Mouse (Mus musculus) hindbrain, postnatal 0 days (tissue): Measurements from ENCODE around the gene Lrch1. TPM values are rescaled to one million over a fixed set of nuclear protein-coding genes. Genes with fewer than 3 reads are reported as not detected.

Experiments used
- ATAC-seq: fragments of 200-750 bp; cut with Nextera tagmentation; 2 replicates; pipeline ENCODE4 v1.8.0; 2017; ENCODE audit warnings: mild to moderate bottlenecking, moderate TSS enrichment, moderate library complexity
- DNase-seq: peaks from one replicate; pipeline ENCODE4 v3.0.0-alpha.2; 2015; ENCODE audit warnings: low spot score
- H3K27ac ChIP-seq: fragments of 300-500 bp; sonication (generic); 2 replicates; pipeline ENCODE4 v1.5.1; 2014; ENCODE audit warnings: mild to moderate bottlenecking
- H3K27me3 ChIP-seq: fragments of 300-500 bp; sonication (generic); 2 replicates; pipeline ENCODE4 v1.6.1; 2014; ENCODE audit warnings: low read length, mixed read lengths; ENCODE audit not compliant: insufficient read depth
- H3K36me3 ChIP-seq: fragments of 300-500 bp; sonication (generic); 2 replicates; pipeline ENCODE4 v1.6.1; 2014; ENCODE audit warnings: low read length, mixed read lengths; ENCODE audit not compliant: insufficient read depth
- H3K4me1 ChIP-seq: fragments of 300-500 bp; sonication (generic); 2 replicates; pipeline ENCODE4 v1.6.1; 2014; ENCODE audit warnings: antibody characterized with exemption, low read length, mixed read lengths; ENCODE audit not compliant: insufficient read depth
- H3K4me2 ChIP-seq: fragments of 300-500 bp; sonication (generic); 2 replicates; pipeline ENCODE4 v1.6.1; 2014; ENCODE audit warnings: low read depth, mild to moderate bottlenecking, low read length, moderate library complexity, mixed read lengths
- H3K4me3 ChIP-seq: fragments of 300-500 bp; sonication (generic); 2 replicates; pipeline ENCODE4 v1.5.1; 2014; ENCODE audit warnings: low read length
- H3K9ac ChIP-seq: fragments of 300-500 bp; sonication (generic); replicated peaks from 2 replicates; pipeline ENCODE4 v1.6.1; 2014; ENCODE audit warnings: mild to moderate bottlenecking, low read length, moderate library complexity, mixed read lengths
- H3K9me3 ChIP-seq: fragments of 300-500 bp; sonication (generic); 2 replicates; pipeline ENCODE4 v1.6.1; 2016; ENCODE audit warnings: low read length, mixed read lengths
- CTCF ChIP-seq: IDR thresholded peaks from 2 replicates; pipeline ENCODE4 v1.5.1; 2016; ENCODE audit warnings: antibody characterized with exemption, control low read depth, low read depth
- WGBS: fragments of 180-500 bp; shearing (Covaris S2); extraction: QIAGEN DNeasy Blood & Tissue Kit; methylation state at CpG from one replicate; pipeline ENCODE4 v1.1.7; 2014; 5-methylcytosine and 5-hydroxymethylcytosine counted together
- polyA plus RNA-seq: library from polyadenylated mRNA; unstranded; fragments of >200 nt; fragmentation: Nextera tagmentation; extraction: Ambion mirVana; gene quantifications from 2 replicates; pipeline ENCODE4 v1.2.1, GENCODE M21; 2015
- total RNA-seq: library from RNA; depleted of rRNA; stranded (reverse); fragments of >200 nt; gene quantifications from 2 replicates; pipeline ENCODE4 v1.2.3, GENCODE M21; 2014

Lrch1 gene
- total and polyA plus RNA-seq, 2 experiments from 2014 or later, result 17.3 to 22.3 TPM

DNA sequence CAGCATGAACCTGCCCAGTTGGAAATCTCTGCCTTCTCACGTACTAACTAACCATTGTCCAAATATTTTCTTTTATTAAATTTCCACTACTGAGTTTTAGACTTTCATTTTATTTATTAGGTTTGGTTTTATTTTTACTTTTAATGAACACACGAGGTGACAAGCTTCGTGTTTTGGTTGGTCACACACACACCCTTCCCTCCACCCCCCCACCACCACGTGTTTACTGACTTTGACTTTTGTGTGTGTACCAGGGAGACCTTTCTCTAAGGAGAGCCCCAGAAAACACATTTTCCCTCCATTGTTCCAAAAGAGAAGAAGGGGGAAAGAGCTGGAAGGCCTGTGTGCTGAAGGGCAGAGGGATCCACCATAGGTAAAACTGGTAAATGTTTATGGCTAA lies 38.0 kb upstream of the Lrch1 start:
- no peak overlapping the region for H3K4me3 ChIP-seq
- H3K9ac ChIP-seq, result no peak overlapping the region
- no peak overlapping the region for H3K27ac ChIP-seq
- ATAC-seq, result no peak
- H3K9me3 ChIP-seq, result no peaks in the 10 kb centered on the region
- H3K36me3 ChIP-seq, result no peaks in the 10 kb centered on the region
- no peak for DNase-seq
- no peaks in the 10 kb centered on the region for H3K4me1 ChIP-seq
- WGBS, result 53% methylated on average over 4 of the region's 4 CpGs
- H3K4me2 ChIP-seq, result no peak overlapping the region
- no peaks in the 10 kb centered on the region for H3K27me3 ChIP-seq
- TF ChIP-seq CTCF, result no peak

DNA sequence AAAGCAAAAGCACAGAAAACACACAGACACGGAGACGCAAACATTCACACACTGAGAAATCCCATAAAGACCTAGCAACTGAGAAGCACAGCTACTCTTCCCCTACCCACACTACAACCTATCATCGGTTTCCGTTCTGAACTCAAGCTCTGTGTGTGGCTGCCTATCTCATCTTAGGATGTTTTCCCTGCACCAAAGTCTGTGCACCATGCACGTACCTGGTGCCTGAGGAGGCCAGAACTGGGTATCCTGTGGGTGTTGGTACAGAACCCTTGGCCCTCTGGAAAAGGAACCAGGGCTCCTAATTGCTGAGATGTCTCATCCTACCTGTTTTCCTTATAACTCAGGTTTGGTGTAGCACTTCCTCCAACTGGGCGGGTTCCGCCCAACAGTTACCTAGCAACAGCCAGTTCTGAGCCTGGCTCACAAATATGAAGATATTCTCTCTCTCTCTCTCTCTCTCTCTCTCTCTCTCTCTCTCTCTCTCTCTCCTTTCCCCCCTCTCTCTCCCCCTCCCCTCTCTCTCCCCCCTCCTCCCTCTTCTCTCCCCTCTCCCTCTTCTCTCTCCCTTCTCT lies 37.2 kb upstream of the Lrch1 start:
- Histone ChIP-seq H3K9me3 (no peaks in the 10 kb centered on the region), H3K27ac (no peak overlapping the region), H3K4me3 (no peak overlapping the region), H3K9ac (no peak overlapping the region), H3K36me3 (no peaks in the 10 kb centered on the region), H3K4me2 (no peak overlapping the region), H3K27me3 (no peaks in the 10 kb centered on the region), H3K4me1 (no peaks in the 10 kb centered on the region)
- DNase-seq, result no peak
- 73% methylated on average over 7 of the region's 7 CpGs for WGBS
- no peak for ATAC-seq
- TF ChIP-seq CTCF, result no peak

DNA sequence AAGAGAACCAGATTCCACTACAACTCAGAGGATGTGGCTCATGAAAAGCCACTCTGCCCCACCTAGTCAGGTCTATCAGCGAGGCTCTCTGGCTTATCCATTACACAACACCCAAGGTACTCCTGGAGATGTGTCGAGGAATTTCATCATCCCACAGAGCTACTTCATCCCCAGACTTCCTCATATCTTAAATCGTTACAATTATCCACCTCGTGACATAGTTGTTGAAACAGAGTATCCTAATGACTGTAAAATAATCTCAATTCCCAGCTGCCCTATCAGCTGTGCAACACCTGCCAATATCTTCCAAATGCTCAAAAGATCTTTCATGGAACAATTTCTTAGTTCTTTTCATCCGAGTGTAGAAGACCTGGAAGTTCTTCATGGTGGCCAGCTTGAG lies 35.4 kb upstream of the Lrch1 start:
- Histone ChIP-seq H3K4me1 (no peaks in the 10 kb centered on the region), H3K4me3 (no peak overlapping the region), H3K27me3 (no peaks in the 10 kb centered on the region), H3K9me3 (no peaks in the 10 kb centered on the region), H3K27ac (no peak overlapping the region), H3K9ac (no peak overlapping the region), H3K4me2 (no peak overlapping the region), H3K36me3 (no peaks in the 10 kb centered on the region)
- DNase-seq, result no peak
- no peak for ATAC-seq
- no peak for TF ChIP-seq CTCF
- 81% methylated on average over 5 of the region's 5 CpGs for WGBS

DNA sequence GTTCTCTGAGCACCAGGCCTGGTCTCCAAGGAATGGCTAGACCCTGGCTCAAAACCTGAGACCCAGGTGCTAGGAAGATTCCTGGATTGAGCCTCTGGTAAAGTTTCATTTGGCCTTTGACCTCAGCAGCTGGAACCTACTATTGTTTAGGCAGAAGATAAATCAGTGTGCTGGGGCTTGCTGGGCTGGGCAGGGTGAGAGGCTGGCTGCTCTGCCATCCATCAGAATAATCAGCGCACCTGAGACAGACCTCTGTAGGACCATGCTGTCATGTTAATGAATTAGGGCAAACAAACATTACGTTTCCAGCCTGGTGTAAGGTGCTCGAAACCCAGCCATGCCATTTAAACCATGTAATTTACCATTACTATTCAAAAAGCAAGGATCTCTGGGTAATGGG lies 33.3 kb upstream of the Lrch1 start:
- H3K27ac ChIP-seq, result no peak overlapping the region
- no peak overlapping the region for H3K4me2 ChIP-seq
- WGBS, result 62% methylated on average over 3 of the region's 3 CpGs
- no peaks in the 10 kb centered on the region for H3K9me3 ChIP-seq
- no peak for DNase-seq
- TF ChIP-seq CTCF, result no peak
- no peak for ATAC-seq
- H3K36me3 ChIP-seq, result no peaks in the 10 kb centered on the region
- H3K4me3 ChIP-seq, result no peak overlapping the region
- H3K9ac ChIP-seq, result no peak overlapping the region
- no peaks in the 10 kb centered on the region for H3K27me3 ChIP-seq
- H3K4me1 ChIP-seq, result no peaks in the 10 kb centered on the region

DNA sequence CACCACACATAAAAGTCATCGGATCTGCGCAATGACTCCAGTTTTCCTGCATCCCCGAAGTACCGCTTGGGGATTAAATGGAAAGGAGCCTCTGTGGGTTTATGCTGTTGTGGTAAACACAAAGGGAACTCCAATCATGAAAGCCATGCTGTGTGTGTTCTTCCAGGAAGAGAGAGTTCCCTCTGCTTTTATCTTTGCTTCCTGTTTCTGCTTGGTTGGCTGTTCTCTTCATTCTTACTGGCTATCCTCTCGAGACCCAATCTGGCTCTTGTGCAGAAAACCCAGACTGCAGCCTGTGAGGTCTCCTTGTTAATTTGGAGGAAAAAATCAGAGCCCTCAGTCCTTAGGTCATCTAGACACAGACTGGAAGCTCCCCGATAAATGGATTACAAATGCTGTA lies 29.3 kb upstream of the Lrch1 start:
- H3K9ac ChIP-seq, result no peak overlapping the region
- no peak for DNase-seq
- no peak for ATAC-seq
- no peaks in the 10 kb centered on the region for H3K9me3 ChIP-seq
- no peak overlapping the region for H3K4me2 ChIP-seq
- H3K4me3 ChIP-seq, result no peak overlapping the region
- no peaks in the 10 kb centered on the region for H3K27me3 ChIP-seq
- H3K36me3 ChIP-seq, result no peaks in the 10 kb centered on the region
- TF ChIP-seq CTCF, result no peak
- WGBS, result 76% methylated on average over 6 of the region's 6 CpGs
- no peak overlapping the region for H3K27ac ChIP-seq
- H3K4me1 ChIP-seq, result no peaks in the 10 kb centered on the region

DNA sequence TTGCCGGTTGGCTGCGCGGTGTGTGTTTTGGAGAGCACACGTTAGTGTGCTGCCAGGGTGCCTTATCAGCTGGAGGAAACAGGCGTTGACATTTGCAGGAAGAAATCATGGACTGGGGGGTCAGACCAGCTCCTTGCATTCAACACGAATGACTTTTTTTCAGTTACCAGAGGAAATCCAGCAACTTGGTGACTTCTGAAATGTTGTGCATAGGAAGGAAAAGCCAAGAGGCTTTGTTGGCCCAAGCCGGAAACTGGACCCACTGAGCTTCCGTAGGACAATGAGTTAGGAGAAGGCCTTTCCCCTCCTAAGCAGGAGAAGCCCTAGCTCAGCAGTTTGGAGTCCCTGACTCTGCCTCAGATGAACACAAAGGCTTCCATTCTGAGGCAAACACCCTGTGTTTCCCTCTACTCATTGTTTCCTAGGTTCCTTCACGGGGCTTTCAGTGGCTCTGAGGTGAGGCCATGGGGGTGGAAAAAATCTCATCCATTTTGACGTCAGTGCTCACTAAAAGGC lies 26.5 kb upstream of the Lrch1 start:
- DNase-seq (no peak), ATAC-seq (no peak)
- Histone ChIP-seq H3K4me3 (no peak overlapping the region), H3K27ac (no peak overlapping the region), H3K9me3 (no peaks in the 10 kb centered on the region), H3K27me3 (no peaks in the 10 kb centered on the region), H3K4me1 (no peaks in the 10 kb centered on the region), H3K36me3 (no peaks in the 10 kb centered on the region), H3K4me2 (no peak overlapping the region), H3K9ac (no peak overlapping the region)
- TF ChIP-seq CTCF, result no peak
- WGBS, result 66% methylated on average over 10 of the region's 10 CpGs

DNA sequence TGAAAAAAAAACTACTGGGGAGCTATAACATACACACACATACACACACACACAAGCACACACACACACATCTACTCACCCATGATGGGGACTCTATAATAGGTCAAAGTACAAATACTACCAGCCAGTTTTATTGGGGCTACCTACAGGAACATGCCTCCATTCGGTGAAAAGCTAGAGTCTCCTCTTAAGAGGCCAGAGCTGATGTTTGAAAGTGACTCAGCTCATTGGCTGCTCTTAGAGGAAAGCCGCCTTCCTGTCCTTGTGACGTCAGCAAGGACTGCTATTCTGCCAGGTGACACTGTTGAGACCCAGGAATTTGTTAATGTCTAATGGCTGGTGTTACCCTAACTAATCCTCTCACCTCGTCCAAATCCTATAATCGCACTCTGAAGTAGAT lies 25.0 kb upstream of the Lrch1 start:
- Histone ChIP-seq H3K36me3 (no peaks in the 10 kb centered on the region), H3K4me3 (no peak overlapping the region), H3K9me3 (no peaks in the 10 kb centered on the region), H3K4me2 (no peak overlapping the region), H3K9ac (no peak overlapping the region), H3K27ac (no peak overlapping the region), H3K4me1 (no peaks in the 10 kb centered on the region), H3K27me3 (no peaks in the 10 kb centered on the region)
- ATAC-seq (no peak), DNase-seq (no peak)
- TF ChIP-seq CTCF, result no peak
- 91% methylated on average over 5 of the region's 5 CpGs for WGBS
